Mouse (Mus musculus): ENCODE results near the gene Ppp5c. TPM values are rescaled to one million over a fixed set of nuclear protein-coding genes. Genes with fewer than 3 reads are reported as not detected.
A peak's percentile ranks its signal among the peaks of the same experiment; 100 is the strongest.

The Ppp5c gene
- total and polyA plus RNA-seq, 3 experiments: 125 to 223 (median 128) TPM

DNA sequence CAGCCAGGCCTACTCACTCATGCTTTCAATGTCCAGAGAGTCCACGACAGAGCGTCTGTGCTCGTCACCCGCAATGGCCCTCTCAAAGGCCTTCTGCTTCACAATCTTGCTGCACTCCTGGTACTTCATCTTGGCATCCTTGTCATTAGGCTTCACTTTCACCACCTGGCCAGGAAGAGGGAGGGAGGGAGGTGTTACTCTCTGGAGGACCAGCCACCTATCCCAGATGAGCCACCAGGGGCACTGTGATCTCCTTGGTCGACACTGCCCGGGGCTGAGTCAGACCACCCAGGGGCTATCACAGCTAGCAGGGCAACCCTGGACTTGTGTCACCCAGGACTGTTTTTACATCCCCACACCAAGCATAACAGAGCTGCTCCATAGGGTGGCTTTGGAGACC lies 12.3 kb downstream of the Ppp5c start:
- no peak overlapping the region for H3K27ac ChIP-seq (ENCODE audit: insufficient read depth, low read depth)
- no peak overlapping the region for H3K9ac ChIP-seq (ENCODE audit: insufficient read depth, low read depth)
- H3K9me3 ChIP-seq (replicated peaks; ENCODE audit: low read length): no peaks in the 10 kb centered on the region
- TF ChIP-seq CHD2 (IDR thresholded peaks at IDR 0.05; ENCODE audit: low read length): no peak
- TF ChIP-seq CTCF (conservative IDR thresholded peaks at IDR 0.05 in 1 of 2, IDR thresholded peaks at IDR 0.05 in 1 of 2; ENCODE audit: low read depth in 2 of 2, low read length in 2 of 2): peak in 1 of 2 experiments; percentile 17; a peak in 2 of 4 replicates
- H3K27me3 ChIP-seq (replicated peaks): no peaks in the 10 kb centered on the region
- H3K79me2 ChIP-seq (replicated peaks; ENCODE audit: control insufficient read depth, extremely low read depth, insufficient read depth, poor library complexity, severe bottlenecking): peaks cover 37% of the 10 kb centered on the region
- no peak overlapping the region for H3K4me3 ChIP-seq (replicated peaks in 1 of 3; ENCODE audit: low read depth in 2 of 3, low read length in 2 of 3, poor library complexity in 1 of 3)
- H3K4me1 ChIP-seq (ENCODE audit: control insufficient read depth in 1 of 2, insufficient read depth in 2 of 2): peaks cover 0 to 11% of the 10 kb centered on the region in 2 experiments; a peak in 2 of 4 replicates
- dilution Hi-C loops (cut with MboI; ENCODE audit: extremely low pct_ligation_motif_present, extremely low pct_unique_long_range_greater_than_20kb, low sequenced_read_pairs): no loop called here
- H3K36me3 ChIP-seq (replicated peaks in 1 of 2; ENCODE audit: control insufficient read depth in 1 of 2, insufficient read depth in 1 of 2, low read length in 1 of 2): peaks cover 84 to 97% of the 10 kb centered on the region in 2 experiments
- H3K4me2 ChIP-seq (ENCODE audit: insufficient read depth, low read depth, poor library complexity, severe bottlenecking): no peak overlapping the region
- no peak for DNase-seq (ENCODE audit: extremely low read depth)
- in situ Hi-C loops (cut with MboI; ENCODE audit: low pct_ligation_motif_present, low pct_unique_long_range_greater_than_20kb, low sequenced_read_pairs): no loop called here

DNA sequence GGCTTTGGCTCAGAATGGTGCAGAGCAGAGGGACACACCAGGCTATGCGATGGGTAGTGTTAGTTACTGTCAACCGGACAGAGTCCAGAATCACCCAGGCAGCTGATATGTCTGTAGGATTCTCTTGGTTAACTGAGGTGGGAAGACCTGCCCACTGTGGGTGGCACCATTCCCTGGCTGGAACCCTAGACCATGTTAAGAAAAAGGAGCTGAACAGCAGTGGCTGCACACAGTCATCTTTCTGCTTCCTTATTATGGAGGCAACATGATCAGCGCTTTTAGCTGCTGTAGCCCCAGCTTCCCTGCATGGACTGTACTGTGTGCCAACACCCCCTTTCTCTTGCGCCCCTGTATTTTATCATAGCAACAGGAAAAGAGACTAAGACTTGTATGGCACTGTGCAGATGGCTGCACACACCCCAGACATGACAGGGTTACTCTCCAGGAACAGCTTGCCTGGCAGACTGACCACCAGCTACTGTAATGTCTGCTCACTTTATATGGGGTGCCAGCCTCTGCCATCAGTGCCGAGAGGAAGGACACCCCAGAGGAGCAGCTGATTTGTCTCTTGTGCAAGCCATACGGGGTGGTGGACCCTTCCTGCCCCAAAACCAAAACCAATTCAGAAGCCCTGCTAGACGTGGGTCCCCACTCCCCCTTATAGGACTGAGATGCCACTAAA lies 15.7 kb downstream of the Ppp5c start:
- Histone ChIP-seq H3K9ac (ENCODE audit: insufficient read depth, low read depth) (no peak overlapping the region), H3K79me2 (replicated peaks; ENCODE audit: control insufficient read depth, extremely low read depth, insufficient read depth, poor library complexity, severe bottlenecking) (peaks cover 10% of the 10 kb centered on the region; the same call in 1 of the 2 replicates), H3K4me2 (ENCODE audit: insufficient read depth, low read depth, poor library complexity, severe bottlenecking) (no peak overlapping the region), H3K27ac (ENCODE audit: insufficient read depth, low read depth) (no peak overlapping the region), H3K36me3 (replicated peaks in 1 of 2; ENCODE audit: control insufficient read depth in 1 of 2, insufficient read depth in 1 of 2, low read length in 1 of 2) (peaks cover 93 to 99% of the 10 kb centered on the region in 2 experiments), H3K27me3 (replicated peaks) (no peaks in the 10 kb centered on the region), H3K9me3 (replicated peaks; ENCODE audit: low read length) (no peaks in the 10 kb centered on the region), H3K4me1 (ENCODE audit: control insufficient read depth in 1 of 2, insufficient read depth in 2 of 2) (peaks cover 0 to 5% of the 10 kb centered on the region in 2 experiments; a peak in 1 of 4 replicates), H3K4me3 (replicated peaks in 1 of 3; ENCODE audit: low read depth in 2 of 3, low read length in 2 of 3, poor library complexity in 1 of 3) (no peak overlapping the region)
- TF ChIP-seq POLR2A (IDR thresholded peaks at IDR 0.05; ENCODE audit: low read depth, low read length): no peak
- TF ChIP-seq CTCF (conservative IDR thresholded peaks at IDR 0.05 in 1 of 2, IDR thresholded peaks at IDR 0.05 in 1 of 2; ENCODE audit: low read depth in 2 of 2, low read length in 2 of 2): no peak
- TF ChIP-seq UBTF (IDR thresholded peaks at IDR 0.05; ENCODE audit: low read depth, low read length): no peak
- dilution Hi-C loops (cut with MboI; ENCODE audit: extremely low pct_ligation_motif_present, extremely low pct_unique_long_range_greater_than_20kb, low sequenced_read_pairs): no loop called here
- in situ Hi-C loops (cut with MboI; ENCODE audit: low pct_ligation_motif_present, low pct_unique_long_range_greater_than_20kb, low sequenced_read_pairs): no loop called here
- no peak for DNase-seq (ENCODE audit: extremely low read depth)

- no peaks in the 10 kb centered on the region for H3K4me1 ChIP-seq (ENCODE audit: control insufficient read depth in 1 of 2, insufficient read depth in 2 of 2)
- H3K4me2 ChIP-seq (ENCODE audit: insufficient read depth, low read depth, poor library complexity, severe bottlenecking): no peak overlapping the region
- no peaks in the 10 kb centered on the region for H3K9me3 ChIP-seq (replicated peaks; ENCODE audit: low read length)
- H3K27me3 ChIP-seq (replicated peaks): no peaks in the 10 kb centered on the region
- no peak for DNase-seq (ENCODE audit: extremely low read depth)
- no peak overlapping the region for H3K27ac ChIP-seq (ENCODE audit: insufficient read depth, low read depth)
- H3K36me3 ChIP-seq (replicated peaks in 1 of 2; ENCODE audit: control insufficient read depth in 1 of 2, insufficient read depth in 1 of 2, low read length in 1 of 2): peaks cover 97 to 99% of the 10 kb centered on the region in 2 experiments
- in situ Hi-C loops (cut with MboI; ENCODE audit: low pct_ligation_motif_present, low pct_unique_long_range_greater_than_20kb, low sequenced_read_pairs) (no loop called here), dilution Hi-C loops (cut with MboI; ENCODE audit: extremely low pct_ligation_motif_present, extremely low pct_unique_long_range_greater_than_20kb, low sequenced_read_pairs) (no loop called here)
- H3K9ac ChIP-seq (ENCODE audit: insufficient read depth, low read depth): no peak overlapping the region
- H3K79me2 ChIP-seq (replicated peaks; ENCODE audit: control insufficient read depth, extremely low read depth, insufficient read depth, poor library complexity, severe bottlenecking): no peaks in the 10 kb centered on the region; the same call in 1 of the 2 replicates
- H3K4me3 ChIP-seq (replicated peaks in 1 of 3; ENCODE audit: low read depth in 2 of 3, low read length in 2 of 3, poor library complexity in 1 of 3): no peak overlapping the region
- TF ChIP-seq NELFE (IDR thresholded peaks at IDR 0.05; ENCODE audit: low read depth, low read length): no peak
- no peak for TF ChIP-seq GABPA (IDR thresholded peaks at IDR 0.05; ENCODE audit: insufficient replicate concordance, low read depth, low read length)
- no peak for TF ChIP-seq CHD2 (IDR thresholded peaks at IDR 0.05; ENCODE audit: low read length)
- no peak for TF ChIP-seq MAZ (IDR thresholded peaks at IDR 0.05; ENCODE audit: low read depth, low read length)
- no peak for TF ChIP-seq ETS1 (conservative IDR thresholded peaks at IDR 0.05; ENCODE audit: low read depth, low read length)
- no peak for TF ChIP-seq ZKSCAN1 (IDR thresholded peaks at IDR 0.05; ENCODE audit: borderline replicate concordance, low read depth, low read length)
- TF ChIP-seq ZNF384 (IDR thresholded peaks at IDR 0.05; ENCODE audit: low read depth, low read length): no peak
- no peak for TF ChIP-seq RAD21 (IDR thresholded peaks at IDR 0.05; ENCODE audit: low read depth, low read length)
- no peak for TF ChIP-seq ELF1 (IDR thresholded peaks at IDR 0.05; ENCODE audit: low read depth, low read length)
- TF ChIP-seq BHLHE40 (IDR thresholded peaks at IDR 0.05; ENCODE audit: low read depth, low read length): no peak
- no peak for TF ChIP-seq KAT2A (IDR thresholded peaks at IDR 0.05; ENCODE audit: insufficient replicate concordance, low read length)
- no peak for TF ChIP-seq POLR2AphosphoS2 (IDR thresholded peaks at IDR 0.05; ENCODE audit: low read depth, low read length)
- TF ChIP-seq POLR2A (IDR thresholded peaks at IDR 0.05; ENCODE audit: low read depth, low read length): no peak
- no peak for TF ChIP-seq SMC3 (IDR thresholded peaks at IDR 0.05; ENCODE audit: low read depth, low read length)
- TF ChIP-seq IRF4 (IDR thresholded peaks at IDR 0.05; ENCODE audit: low read depth, low read length): no peak
- TF ChIP-seq JUND (conservative IDR thresholded peaks at IDR 0.05; ENCODE audit: low read depth, low read length): no peak
- TF ChIP-seq SIN3A (IDR thresholded peaks at IDR 0.05; ENCODE audit: low read length): no peak
- TF ChIP-seq CHD1 (IDR thresholded peaks at IDR 0.05; ENCODE audit: low read depth, low read length): no peak
- TF ChIP-seq ZMIZ1 (IDR thresholded peaks at IDR 0.05; ENCODE audit: low read depth, low read length): no peak
These were observed 17.7 kb downstream of the Ppp5c start for GRCm38 (mm10) chr7:17010010-17010347.
